Mouse (Mus musculus) midbrain, embryonic 16.5 days (tissue): ENCODE data around the gene Ccdc51. TPM values are rescaled to one million over a fixed set of nuclear protein-coding genes. Genes with fewer than 3 reads are reported as not detected.

ENCODE experiments used
- ATAC-seq: fragments of 200-750 bp; cut with Nextera tagmentation; 2 replicates; pipeline ENCODE4 v1.8.0; 2017; ENCODE audit warnings: moderate TSS enrichment
- H3K27ac ChIP-seq: fragments of 300-500 bp; sonication (generic); 2 replicates; pipeline ENCODE4 v1.5.1; 2014; ENCODE audit warnings: mild to moderate bottlenecking, low read length, mixed read lengths
- H3K27me3 ChIP-seq: fragments of 300-500 bp; sonication (generic); 2 replicates; pipeline ENCODE4 v1.6.1; 2014; ENCODE audit warnings: low read depth, low read length, mixed read lengths; ENCODE audit not compliant: control insufficient read depth, insufficient read depth
- H3K36me3 ChIP-seq: fragments of 300-500 bp; sonication (generic); 2 replicates; pipeline ENCODE4 v1.6.1; 2014; ENCODE audit warnings: mild to moderate bottlenecking, low read length, moderate library complexity, mixed read lengths; ENCODE audit not compliant: control insufficient read depth, insufficient read depth
- H3K4me1 ChIP-seq: fragments of 300-500 bp; sonication (generic); 2 replicates; pipeline ENCODE4 v1.6.1; 2014; ENCODE audit warnings: mild to moderate bottlenecking, low read length, mixed read lengths; ENCODE audit not compliant: control insufficient read depth, insufficient read depth
- H3K4me2 ChIP-seq: fragments of 300-500 bp; sonication (generic); 2 replicates; pipeline ENCODE4 v1.6.1; 2014; ENCODE audit warnings: mild to moderate bottlenecking, low read length, mixed read lengths
- H3K4me3 ChIP-seq: fragments of 300-500 bp; sonication (generic); 2 replicates; pipeline ENCODE4 v1.5.1; 2014; ENCODE audit warnings: low read depth, mild to moderate bottlenecking, low read length, moderate library complexity, mixed read lengths
- H3K9ac ChIP-seq: fragments of 300-500 bp; sonication (generic); 2 replicates; pipeline ENCODE4 v1.6.1; 2014; ENCODE audit warnings: low read depth, low read length, mixed read lengths
- H3K9me3 ChIP-seq: fragments of 300-500 bp; sonication (generic); replicated peaks from 2 replicates; pipeline ENCODE4 v1.6.1; 2014; ENCODE audit warnings: mild to moderate bottlenecking, low read length, mixed read lengths; ENCODE audit not compliant: control insufficient read depth, poor library complexity, severe bottlenecking
- WGBS: fragments of 180-500 bp; shearing (Covaris S2); extraction: QIAGEN DNeasy Blood & Tissue Kit; methylation state at CpG from one replicate; pipeline ENCODE4 v1.1.7; 2014; 5-methylcytosine and 5-hydroxymethylcytosine counted together
- polyA plus RNA-seq: library from polyadenylated mRNA; unstranded; fragments of >200 nt; fragmentation: Nextera tagmentation; extraction: Ambion mirVana; gene quantifications from 2 replicates; pipeline ENCODE4 v1.2.1, GENCODE M21; 2015

Ccdc51 gene
- polyA plus RNA-seq, 1 experiment from 2014 or later = 12.5 TPM

- WGBS = 28% methylated on average over 6 of the region's 6 CpGs
- Histone ChIP-seq H3K27ac (0 out of 2 replicates have a peak overlapping the region, but pooled peaks have one; percentile 13), H3K36me3 (peaks cover 9% of the 10 kb centered on the region), H3K27me3 (no peaks in the 10 kb centered on the region), H3K9ac (no peak overlapping the region), H3K9me3 (no peaks in the 10 kb centered on the region), H3K4me2 (no peak overlapping the region), H3K4me3 (no peak overlapping the region), H3K4me1 (peaks cover 31% of the 10 kb centered on the region)
- ATAC-seq = no peak
Measured at GRCm38 (mm10) chr9:109092799-109093198, 10.5 kb downstream of the Ccdc51 start.

- Histone ChIP-seq H3K9ac (peak overlapping the region; percentile 88; the same call in 1 of the 2 replicates), H3K9me3 (no peaks in the 10 kb centered on the region), H3K36me3 (peaks cover 9% of the 10 kb centered on the region), H3K4me2 (peak overlapping the region; percentile 79), H3K4me3 (peak overlapping the region; percentile 80), H3K27me3 (no peaks in the 10 kb centered on the region), H3K27ac (peak overlapping the region; percentile 99), H3K4me1 (peaks cover 43% of the 10 kb centered on the region)
- WGBS = 13% methylated on average over 11 of the region's 11 CpGs
- no peak for ATAC-seq
Measured at GRCm38 (mm10) chr9:109093786-109094552, 11.7 kb downstream of the Ccdc51 start.

- Histone ChIP-seq H3K36me3 (peaks cover 11% of the 10 kb centered on the region), H3K4me2 (peak overlapping the region; percentile 79), H3K4me3 (peak overlapping the region; percentile 80), H3K9me3 (no peaks in the 10 kb centered on the region), H3K9ac (peak overlapping the region; percentile 88), H3K27me3 (no peaks in the 10 kb centered on the region), H3K27ac (peak overlapping the region; percentile 99), H3K4me1 (peaks cover 47% of the 10 kb centered on the region)
- WGBS = 2% methylated on average over 21 of the region's 21 CpGs
- ATAC-seq = no peak
Measured at GRCm38 (mm10) chr9:109094553-109095136, 12.4 kb downstream of the Ccdc51 start.

- H3K9ac ChIP-seq = peak within 1 kb of the TSS; percentile 88
- WGBS = under 1% methylated on average over 91 of the region's 102 CpGs
- peaks cover 11% of the 10 kb centered on the region for H3K36me3 ChIP-seq
- H3K27me3 ChIP-seq = no peaks in the 10 kb centered on the region
- H3K4me1 ChIP-seq = peaks cover 47% of the 10 kb centered on the region
- no peaks in the 10 kb centered on the region for H3K9me3 ChIP-seq
- peak; percentile 59 for ATAC-seq
- H3K27ac ChIP-seq = peak within 1 kb of the TSS; percentile 99
- H3K4me3 ChIP-seq = peak within 1 kb of the TSS; percentile 80
- peak within 1 kb of the TSS; percentile 79 for H3K4me2 ChIP-seq
Measured at GRCm38 (mm10) chr9:109095137-109095982, 13.1 kb downstream of the Ccdc51 start, which contains the start of gene Plxnb1. Gene Plxnb1 (plus strand): TSS chr9:109095389.

GRCm38 (mm10) chr9:109096251-109096661 is 14.0 kb downstream of the Ccdc51 start:
- WGBS = 2% methylated on average over 9 of the region's 9 CpGs
- peak overlapping the region; percentile 80 for H3K4me3 ChIP-seq
- no peak for ATAC-seq
- H3K9me3 ChIP-seq = no peaks in the 10 kb centered on the region
- no peaks in the 10 kb centered on the region for H3K27me3 ChIP-seq
- H3K4me1 ChIP-seq = peaks cover 47% of the 10 kb centered on the region
- H3K36me3 ChIP-seq = peaks cover 12% of the 10 kb centered on the region
- peak overlapping the region; percentile 79 for H3K4me2 ChIP-seq
- H3K9ac ChIP-seq = peak overlapping the region; percentile 88
- peak overlapping the region; percentile 99 for H3K27ac ChIP-seq

- peaks cover 7% of the 10 kb centered on the region for H3K36me3 ChIP-seq
- peak overlapping the region; percentile 79 for H3K4me2 ChIP-seq
- H3K4me1 ChIP-seq = peaks cover 47% of the 10 kb centered on the region
- ATAC-seq = no peak
- H3K27me3 ChIP-seq = no peaks in the 10 kb centered on the region
- H3K9me3 ChIP-seq = no peaks in the 10 kb centered on the region
- peak overlapping the region; percentile 99 for H3K27ac ChIP-seq
- H3K4me3 ChIP-seq = peak overlapping the region; percentile 80
- WGBS = 7% methylated on average over 6 of the region's 6 CpGs
- H3K9ac ChIP-seq = peak overlapping the region; percentile 88
Measured at GRCm38 (mm10) chr9:109096856-109097255, 14.6 kb downstream of the Ccdc51 start.

GRCm38 (mm10) chr9:109097291-109097690 is 15.0 kb downstream of the Ccdc51 start:
- Histone ChIP-seq H3K4me1 (peaks cover 47% of the 10 kb centered on the region), H3K4me3 (peak overlapping the region; percentile 80)

GRCm38 (mm10) chr9:109097831-109098230 is 15.5 kb downstream of the Ccdc51 start:
- H3K4me3 ChIP-seq = peak overlapping the region; percentile 80
- H3K4me1 ChIP-seq = peaks cover 47% of the 10 kb centered on the region
- WGBS = 45% methylated on average over 5 of the region's 5 CpGs
- peak overlapping the region; percentile 99 for H3K27ac ChIP-seq
- peak overlapping the region; percentile 88 for H3K9ac ChIP-seq
- H3K4me2 ChIP-seq = peak overlapping the region; percentile 79
- peak; percentile 23; the same call in 1 of the 2 replicates for ATAC-seq
- peaks cover 4% of the 10 kb centered on the region; the same call in 1 of the 2 replicates for H3K36me3 ChIP-seq
- H3K9me3 ChIP-seq = no peaks in the 10 kb centered on the region
- H3K27me3 ChIP-seq = no peaks in the 10 kb centered on the region

More at GRCm38 (mm10) chr9:109097291-109097690, 15.0 kb downstream of the Ccdc51 start:
- H3K27ac ChIP-seq = peak overlapping the region; percentile 99
- no peaks in the 10 kb centered on the region for H3K27me3 ChIP-seq
- H3K36me3 ChIP-seq = peaks cover 4% of the 10 kb centered on the region; the same call in 1 of the 2 replicates
- ATAC-seq = no peak
- H3K9ac ChIP-seq = peak overlapping the region; percentile 88
- peak overlapping the region; percentile 79 for H3K4me2 ChIP-seq
- WGBS = 6% methylated on average over 6 of the region's 6 CpGs
- no peaks in the 10 kb centered on the region for H3K9me3 ChIP-seq
